Mouse (Mus musculus): ENCODE measurements at regions not wholly inside any gene's neighbourhood (a gene's known extent, or its start where the extent isn't known, plus 50 kb on each side); places are given as distances from the start of the nearest gene placed in this dataset.
"Not testable (repeated sequence)": the region's sequence is repeated elsewhere in the genome, so short reads cannot be mapped to it uniquely, and the experiment has no call there.

GRCm38 (mm10) chr14:76753734-76754133, 197.0 kb upstream of the Serp2 start:
- DNase-seq (ENCODE audit: low spot score) = no peak

DNA sequence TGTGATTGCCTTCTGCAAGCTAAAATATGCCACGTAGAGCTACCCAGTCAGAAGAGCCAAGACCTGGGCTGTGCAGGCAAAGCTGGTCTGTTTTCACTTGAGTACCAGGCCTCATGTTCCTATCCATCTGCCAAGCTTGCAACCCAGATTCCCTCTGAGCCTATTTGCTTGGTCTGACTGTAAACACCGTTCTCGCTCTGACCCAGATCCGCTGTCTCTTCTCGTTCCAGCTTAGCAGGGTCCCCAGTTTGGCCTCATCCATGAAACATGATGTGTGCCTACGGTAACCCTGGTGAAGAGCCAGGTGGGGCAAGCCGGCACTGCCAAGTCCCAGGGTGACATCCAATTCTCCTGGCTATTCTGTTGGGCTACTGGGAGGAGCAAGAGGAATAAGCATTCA, 192.5 kb upstream of the Serp2 start:
- DNase-seq (ENCODE audit: low spot score) = no peak

- DNase-seq (ENCODE audit: low spot score) = no peak
Measured at GRCm38 (mm10) chr14:76748711-76749110, 192.0 kb upstream of the Serp2 start.

DNA sequence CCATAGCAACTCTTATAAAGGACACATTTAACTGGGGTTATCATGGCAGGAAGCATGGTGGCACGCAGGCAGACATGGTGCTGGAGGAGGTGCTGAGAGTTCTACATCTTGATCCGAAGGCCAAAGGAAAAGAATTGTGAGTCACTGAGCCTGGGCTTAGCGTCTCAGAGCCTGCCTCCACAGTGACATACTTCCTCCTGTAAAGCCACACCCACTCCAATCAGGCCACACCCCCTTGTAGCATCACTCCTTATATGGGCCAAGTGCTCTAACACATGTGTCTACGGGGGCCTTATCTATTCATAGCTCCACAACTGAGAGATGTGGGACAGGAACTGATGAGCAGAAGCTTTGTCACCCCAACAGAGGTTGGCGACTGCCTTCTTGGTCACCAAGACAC, 191.1 kb upstream of the Serp2 start:
- no peak for DNase-seq (ENCODE audit: low spot score)

- DNase-seq (ENCODE audit: low spot score) = no peak
Measured at GRCm38 (mm10) chr14:76746282-76746681, 189.6 kb upstream of the Serp2 start.

- DNase-seq (ENCODE audit: low spot score) = no peak
Measured at GRCm38 (mm10) chr14:76744674-76745433, 188.2 kb upstream of the Serp2 start.

DNA sequence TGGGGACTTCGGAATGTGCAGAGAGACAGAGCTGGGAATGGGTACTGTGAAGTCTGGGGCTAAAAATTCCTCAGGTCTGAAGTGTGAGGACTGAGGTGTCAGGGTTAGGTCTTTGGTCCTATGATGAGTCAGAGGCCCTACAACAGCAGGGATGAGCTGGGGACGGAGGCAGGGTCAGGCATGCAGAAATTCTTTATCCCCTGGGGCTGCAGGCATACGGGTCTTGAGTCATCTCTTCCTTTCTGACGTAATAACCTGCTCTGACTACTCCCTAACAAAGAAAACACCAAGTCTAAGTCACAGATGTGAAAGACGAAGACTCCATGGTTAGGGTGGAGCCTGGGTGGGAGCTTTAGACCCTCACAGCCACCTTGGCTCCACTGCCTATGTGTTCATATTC, 185.6 kb upstream of the Serp2 start:
- DNase-seq (ENCODE audit: low spot score) = no peak

DNA sequence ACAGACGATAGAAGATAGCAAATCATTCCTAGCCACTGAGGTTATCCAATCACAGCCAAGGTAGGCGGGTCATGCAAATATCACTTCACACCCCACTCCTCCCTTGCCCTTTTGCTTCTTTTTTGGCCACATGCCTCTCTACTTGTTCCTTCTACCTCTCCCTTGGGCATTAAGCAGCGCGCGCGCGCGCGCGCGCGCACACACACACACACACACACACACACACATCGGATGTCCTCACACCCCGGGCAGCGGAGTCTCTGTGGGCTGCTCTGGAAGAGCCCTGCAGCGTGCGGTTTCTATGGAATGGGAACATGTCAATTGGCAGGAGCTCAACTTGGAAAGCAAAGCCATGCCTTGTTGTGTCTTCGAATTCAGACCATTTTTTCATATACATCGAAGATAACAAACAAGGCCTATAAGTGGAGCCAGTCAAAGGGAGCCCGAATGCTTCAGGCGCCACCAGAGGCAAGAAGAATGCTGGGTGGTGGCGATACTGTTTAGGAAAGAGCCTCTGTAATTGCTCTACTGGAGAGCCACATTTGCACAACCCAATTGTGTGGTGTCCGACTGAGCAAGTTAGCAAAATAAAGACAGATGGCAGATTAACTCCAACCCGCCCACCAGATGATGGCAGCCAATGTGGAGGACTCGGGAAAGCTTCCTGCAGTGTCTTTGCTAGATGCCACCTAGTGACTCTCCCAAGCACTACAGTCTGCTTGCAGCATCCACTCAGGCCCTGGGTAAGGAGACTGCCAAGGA, 183.3 kb upstream of the Serp2 start:
- DNase-seq (ENCODE audit: low spot score) = no peak

DNA sequence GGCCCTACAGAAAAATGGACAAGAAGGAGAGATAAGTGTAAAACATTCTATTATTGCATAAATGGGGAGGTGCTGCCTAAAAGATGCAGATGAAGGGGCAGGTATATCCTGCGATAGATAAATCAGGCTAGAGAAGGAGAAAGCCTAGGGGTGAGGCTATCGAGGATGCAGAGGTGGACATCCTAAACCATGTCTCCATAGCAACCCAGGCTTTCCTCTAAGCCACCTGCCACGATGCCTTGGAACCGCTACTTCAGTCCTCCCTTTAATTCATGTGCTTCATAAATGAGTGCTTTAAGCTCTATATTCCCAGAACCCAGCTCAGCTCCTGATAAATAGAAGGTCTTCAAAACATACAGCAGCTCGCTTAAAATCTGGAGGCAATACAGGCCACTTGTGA, 179.3 kb upstream of the Serp2 start:
- no peak for DNase-seq (ENCODE audit: low spot score)

DNA sequence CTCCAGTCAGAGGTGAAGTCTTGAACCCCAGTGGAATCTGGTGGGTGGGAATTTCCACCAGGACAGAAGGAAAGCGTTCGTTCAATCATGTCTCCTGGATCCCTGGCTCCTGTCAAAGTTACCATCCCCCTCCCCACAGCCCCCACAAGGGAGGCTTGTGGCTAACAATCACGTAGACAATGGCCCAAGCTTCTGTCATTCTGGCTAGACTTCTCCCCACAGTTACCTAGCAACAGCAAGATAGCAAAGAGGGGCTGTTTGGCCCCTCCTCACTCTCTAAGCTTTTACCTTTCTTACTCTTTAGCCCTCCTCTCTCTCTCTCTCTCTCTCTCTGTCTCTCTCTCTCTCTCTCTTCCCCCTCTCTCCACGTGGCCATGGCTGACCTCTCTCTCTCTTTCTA, 178.4 kb upstream of the Serp2 start:
- DNase-seq (ENCODE audit: low spot score) = no peak

DNA sequence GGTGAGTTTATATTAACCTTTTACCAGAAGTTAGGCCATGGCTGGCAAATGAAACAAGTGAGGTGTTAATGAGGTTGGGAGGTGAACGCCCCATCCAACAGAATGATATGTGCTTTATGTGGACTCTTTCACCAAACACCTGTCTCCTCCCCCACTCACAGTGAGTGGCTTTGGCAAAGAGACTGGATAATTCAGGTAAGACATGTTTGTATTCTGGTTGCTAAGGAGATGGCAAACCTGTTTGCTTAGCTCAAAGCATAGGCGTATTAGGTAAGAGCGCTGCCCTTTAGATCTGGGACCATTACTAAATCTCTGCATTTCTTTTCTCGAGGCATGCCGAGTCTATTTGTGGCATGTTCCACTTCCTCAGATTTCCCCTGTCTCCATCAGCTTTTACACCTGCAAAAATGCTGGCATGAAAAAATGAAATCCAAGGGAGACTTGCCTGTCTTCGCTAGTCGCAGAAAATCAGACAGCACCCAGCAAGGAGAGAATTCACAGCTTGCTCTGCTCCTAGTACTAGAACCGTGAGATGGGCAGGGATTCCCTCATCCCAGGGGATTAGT, 176.7 kb upstream of the Serp2 start:
- no peak for DNase-seq (ENCODE audit: low spot score)

DNA sequence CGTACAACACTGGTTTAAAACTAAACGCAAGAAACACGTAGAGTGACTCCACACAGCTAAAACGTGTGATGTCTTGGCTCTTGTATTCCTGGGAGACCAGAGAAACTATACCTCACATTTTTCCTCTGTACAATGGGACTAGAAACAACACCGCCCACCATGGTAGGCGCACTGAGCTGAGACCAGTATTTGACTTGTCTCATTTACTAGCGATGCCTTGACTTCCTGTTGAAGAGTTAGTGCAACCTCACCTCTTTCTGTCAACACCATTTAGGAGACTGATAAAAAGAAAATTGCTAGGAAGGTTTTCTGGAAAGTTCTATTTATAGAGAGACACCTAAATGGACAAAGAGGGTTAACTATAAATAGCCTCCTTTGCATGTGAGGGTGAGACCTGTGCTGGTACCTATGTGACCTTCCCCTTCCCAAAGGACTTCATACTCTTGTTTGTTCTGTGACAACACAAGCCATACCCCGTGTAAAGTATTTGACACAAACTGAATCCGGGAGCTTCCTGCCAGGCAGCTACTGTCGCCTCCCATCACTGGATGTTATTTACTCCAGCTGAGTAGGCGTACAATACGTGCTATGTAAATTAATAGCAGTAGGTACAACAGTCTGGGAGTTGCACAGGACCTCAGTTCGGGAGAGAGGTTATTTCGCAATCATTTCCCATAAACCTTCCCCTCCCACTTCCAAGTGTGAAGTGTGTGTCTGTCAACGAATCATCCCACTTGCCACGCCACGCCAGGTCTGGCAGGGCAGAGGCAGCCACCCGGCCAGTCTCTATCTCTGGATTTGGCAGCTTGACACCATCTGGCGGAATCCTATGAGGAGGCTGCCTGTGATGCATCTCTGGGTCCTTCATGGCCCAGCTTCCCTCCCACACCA, 174.7 kb upstream of the Serp2 start:
- DNase-seq (ENCODE audit: low spot score) = no peak

DNA sequence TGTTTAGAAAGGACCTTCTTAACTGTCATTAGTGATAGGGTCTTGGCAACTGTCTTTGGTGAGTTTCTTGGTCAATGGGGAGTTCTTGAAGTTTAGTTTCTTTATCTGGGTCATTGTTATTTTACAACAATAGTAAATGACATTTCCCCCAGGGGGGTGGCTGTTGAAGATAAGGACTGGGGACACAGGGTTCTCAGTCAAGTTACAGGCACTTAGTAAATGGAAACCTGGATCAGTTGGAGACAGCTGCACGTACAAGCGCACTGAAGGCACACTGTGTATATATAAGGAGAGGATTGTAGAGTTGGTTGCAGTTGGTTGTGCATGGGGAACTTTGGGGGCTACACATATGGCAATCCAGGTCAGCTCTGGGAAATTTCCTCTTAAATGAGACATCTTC, 169.2 kb upstream of the Serp2 start:
- no peak for DNase-seq (ENCODE audit: low spot score)

DNA sequence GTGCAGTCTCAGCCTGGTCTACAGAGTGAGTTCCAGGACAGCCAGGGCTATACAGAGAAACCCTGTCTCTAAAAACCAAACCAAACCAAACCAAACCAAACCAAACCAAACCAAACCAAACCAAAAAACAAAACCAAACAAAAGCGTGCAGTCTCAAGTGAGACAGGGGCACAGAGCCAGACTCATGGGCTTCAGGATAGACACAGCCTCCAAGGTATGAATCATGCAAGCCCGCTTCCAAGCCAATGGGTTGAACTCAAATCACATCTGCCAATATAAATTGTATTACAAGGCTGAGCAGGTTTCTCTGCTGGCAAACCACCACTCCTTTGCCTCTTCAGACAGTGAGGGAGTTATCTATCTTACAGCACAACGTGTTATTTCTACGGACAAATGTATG, 168.5 kb upstream of the Serp2 start:
- not testable (repeated sequence) for DNase-seq (ENCODE audit: low spot score)

- no peak for DNase-seq (ENCODE audit: low spot score)
Measured at GRCm38 (mm10) chr14:76724826-76725225, 168.1 kb upstream of the Serp2 start.

GRCm38 (mm10) chr14:76724395-76724794, 167.7 kb upstream of the Serp2 start:
- DNase-seq (ENCODE audit: low spot score) = no peak

DNA sequence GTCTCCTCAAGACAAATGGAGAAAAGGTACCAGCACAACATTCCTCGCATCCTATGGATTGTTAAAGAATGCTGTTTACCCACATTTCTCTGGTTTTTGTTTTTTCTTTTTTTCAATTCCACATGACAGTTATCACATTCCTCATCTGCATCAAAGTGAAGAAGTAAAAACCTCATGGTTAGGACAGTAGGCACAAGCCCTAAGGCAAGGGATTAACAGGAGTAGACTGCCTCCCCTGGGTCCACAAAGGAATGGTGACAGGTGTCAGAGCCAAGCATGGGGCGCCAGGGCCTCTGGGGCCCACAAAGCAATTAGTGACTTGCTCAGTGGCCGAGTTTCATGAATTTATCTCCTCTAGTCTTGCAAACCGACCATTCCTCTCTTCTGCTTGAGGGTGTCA, 166.9 kb upstream of the Serp2 start:
- DNase-seq (ENCODE audit: low spot score) = no peak

DNA sequence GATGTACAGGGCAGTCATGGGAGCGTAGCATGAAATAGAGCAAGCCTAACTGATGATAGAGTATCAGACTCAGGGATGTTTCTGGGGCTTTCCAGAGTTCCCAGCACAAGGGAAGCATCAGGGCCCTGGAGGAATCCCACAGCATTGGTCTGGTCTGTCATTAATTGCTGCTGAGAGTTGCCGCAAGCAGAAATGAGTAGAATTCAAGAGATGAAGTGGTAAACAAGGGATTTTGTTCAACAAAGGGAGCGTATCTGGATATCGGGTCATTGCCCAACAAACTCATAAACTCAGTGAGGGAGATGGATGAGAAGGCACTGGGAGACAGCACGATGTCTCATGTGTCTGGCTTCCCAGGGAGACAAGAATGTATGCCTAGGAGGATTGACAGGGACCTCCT, 165.6 kb upstream of the Serp2 start:
- no peak for DNase-seq (ENCODE audit: low spot score)

- DNase-seq (ENCODE audit: low spot score) = no peak
Measured at GRCm38 (mm10) chr14:76721751-76722150, 165.1 kb upstream of the Serp2 start.

GRCm38 (mm10) chr14:76717081-76717480, 160.4 kb upstream of the Serp2 start:
- no peak for DNase-seq (ENCODE audit: low spot score)

- DNase-seq (ENCODE audit: low spot score) = peak; percentile 29
Measured at GRCm38 (mm10) chr14:76714727-76715126, 158.0 kb upstream of the Serp2 start.

- no peak for DNase-seq (ENCODE audit: low spot score)
Measured at GRCm38 (mm10) chr14:76713946-76714345, 157.3 kb upstream of the Serp2 start.

Measured in ovary, postnatal 10 days (tissue).